Mouse (Mus musculus) brain, embryonic 14.5 days (tissue): Measurements from ENCODE around the gene Tmem177.

Source experiments
- CTCF ChIP-seq: fragments of 200-500 bp; IDR thresholded peaks from 2 replicates; pipeline ENCODE4 v1.5.1; 2012; ENCODE audit warnings: inconsistent platforms, mild to moderate bottlenecking, moderate library complexity, borderline replicate concordance; ENCODE audit not compliant: insufficient read depth, insufficient read length; ENCODE audit errors: extremely low read depth
- POLR2A ChIP-seq: fragments of 200-500 bp; IDR thresholded peaks from 2 replicates; pipeline ENCODE4 v1.6.1; 2012; ENCODE audit warnings: mild to moderate bottlenecking, inconsistent platforms, borderline replicate concordance; ENCODE audit not compliant: poor library complexity, insufficient read depth, insufficient read length, severe bottlenecking; ENCODE audit errors: extremely low read depth

DNA sequence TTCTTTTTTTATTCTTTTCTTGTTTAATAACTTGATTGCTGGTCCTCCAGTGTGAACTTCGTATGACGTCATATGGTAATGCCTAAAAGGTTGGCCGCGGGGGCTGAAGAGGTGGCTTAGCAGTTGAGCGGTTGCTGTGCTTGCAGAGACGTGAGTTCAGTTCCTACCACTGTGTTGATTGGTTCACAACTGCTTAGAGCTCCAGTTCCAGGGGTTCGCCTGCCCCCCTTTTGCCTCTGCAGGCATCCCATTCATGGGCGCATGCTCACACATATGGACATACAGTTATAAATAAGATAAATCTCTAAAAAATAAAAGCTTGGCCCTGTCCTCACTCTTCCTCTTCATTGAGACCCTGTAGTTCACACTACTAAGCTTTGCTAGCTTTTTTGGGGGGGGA lies 37.1 kb upstream of the Tmem177 start:
- no peak for TF ChIP-seq CTCF
- TF ChIP-seq POLR2A: no peak
